Mouse (Mus musculus) midbrain, embryonic 11.5 days (tissue): ENCODE measurements at regions not wholly inside any gene's neighbourhood (a gene's known extent, or its start where the extent isn't known, plus 50 kb on each side); places are given as distances from the start of the nearest gene placed in this dataset.

ENCODE experiments used
- ATAC-seq: fragments of 200-750 bp; cut with Nextera tagmentation; 2 replicates; pipeline ENCODE4 v1.8.0; 2017; ENCODE audit warnings: moderate TSS enrichment, moderate library complexity; ENCODE audit not compliant: low FRiP score
- DNase-seq: peaks from one replicate; pipeline ENCODE4 v3.0.0; 2015; ENCODE audit warnings: low spot score; ENCODE audit errors: missing footprints
- H3K27ac ChIP-seq: fragments of 300-500 bp; sonication (generic); 2 replicates; pipeline ENCODE4 v1.5.1; 2014; ENCODE audit warnings: low read depth, low read length
- H3K27me3 ChIP-seq: fragments of 300-500 bp; sonication (generic); 2 replicates; pipeline ENCODE4 v1.6.1; 2014; ENCODE audit warnings: mild to moderate bottlenecking, low read length, moderate library complexity, mixed read lengths; ENCODE audit not compliant: control insufficient read depth, insufficient read depth
- H3K36me3 ChIP-seq: fragments of 300-500 bp; sonication (generic); 2 replicates; pipeline ENCODE4 v1.6.1; 2014; ENCODE audit warnings: mild to moderate bottlenecking, low read length, moderate library complexity, mixed read lengths; ENCODE audit not compliant: control insufficient read depth, insufficient read depth
- H3K4me1 ChIP-seq: fragments of 300-500 bp; sonication (generic); 2 replicates; pipeline ENCODE4 v1.6.1; 2014; ENCODE audit warnings: low read length; ENCODE audit not compliant: control insufficient read depth, insufficient read depth
- H3K4me2 ChIP-seq: fragments of 300-500 bp; sonication (generic); 2 replicates; pipeline ENCODE4 v1.6.1; 2014; ENCODE audit warnings: mild to moderate bottlenecking, moderate library complexity
- H3K4me3 ChIP-seq: fragments of 300-500 bp; sonication (generic); 2 replicates; pipeline ENCODE4 v1.5.1; 2014; ENCODE audit warnings: low read depth, low read length
- H3K9ac ChIP-seq: fragments of 300-500 bp; sonication (generic); 2 replicates; pipeline ENCODE4 v1.6.1; 2014; ENCODE audit warnings: low read length
- H3K9me3 ChIP-seq: fragments of 300-500 bp; sonication (generic); 2 replicates; pipeline ENCODE4 v1.6.1; 2016; ENCODE audit warnings: low read length; ENCODE audit not compliant: control insufficient read depth
- WGBS: fragments of 180-500 bp; shearing (Covaris S2); extraction: QIAGEN DNeasy Blood & Tissue Kit; methylation state at CpG from one replicate; pipeline ENCODE4 v1.1.7; 2014; 5-methylcytosine and 5-hydroxymethylcytosine counted together

GRCm38 (mm10) chr11:34887587-34887986 lies 54.1 kb upstream of the Spdl1 start:
- 85% methylated on average over 3 of the region's 3 CpGs for WGBS
- no peak overlapping the region for H3K4me3 ChIP-seq
- no peaks in the 10 kb centered on the region for H3K9me3 ChIP-seq
- DNase-seq, result no peak
- no peaks in the 10 kb centered on the region for H3K36me3 ChIP-seq
- H3K4me1 ChIP-seq, result no peaks in the 10 kb centered on the region
- no peak overlapping the region for H3K4me2 ChIP-seq
- no peak for ATAC-seq
- no peak overlapping the region for H3K27ac ChIP-seq
- no peak overlapping the region for H3K9ac ChIP-seq
- no peaks in the 10 kb centered on the region for H3K27me3 ChIP-seq
